Mouse (Mus musculus) kidney, adult 2 months (tissue): ENCODE measurements around the gene Gm10337.

ENCODE experiments used
- CTCF ChIP-seq: fragments of 200-500 bp; conservative IDR thresholded peaks from 2 replicates; pipeline ENCODE4 v1.5.1; 2011; ENCODE audit warnings: low read depth, mild to moderate bottlenecking, control low read depth, low read length, moderate library complexity, mixed read lengths; ENCODE audit not compliant: insufficient read depth, insufficient read length
- POLR2A ChIP-seq: fragments of 200-500 bp; IDR thresholded peaks from one replicate; pipeline ENCODE4 v1.6.1; 2011; ENCODE audit warnings: low read depth, low read length, control low read depth

GRCm38 (mm10) chr15:102552599-102552998 lies 49.1 kb downstream of the Gm10337 start:
- TF ChIP-seq POLR2A (no peak), CTCF (no peak)
